Mouse (Mus musculus) CH12.LX (cell line): Measurements from ENCODE around the gene Nap1l4. TPM values are rescaled to one million over a fixed set of nuclear protein-coding genes. Genes with fewer than 3 reads are reported as not detected.
"Not testable (repeated sequence)": the region's sequence is repeated elsewhere in the genome, so short reads cannot be mapped to it uniquely, and the experiment has no call there.

Source experiments
- DNase-seq: peaks from one replicate; pipeline ENCODE4 v3.0.0-alpha.2; 2013; ENCODE audit errors: extremely low read depth
- H3K27ac ChIP-seq: 2 replicates; pipeline ENCODE4 v1.5.1; 2012; ENCODE audit warnings: low read depth, mild to moderate bottlenecking, control low read depth, moderate library complexity; ENCODE audit not compliant: insufficient read depth
- H3K27me3 ChIP-seq: replicated peaks from 2 replicates; pipeline ENCODE3; 2012; ENCODE audit warnings: inconsistent platforms
- H3K36me3 ChIP-seq, 2 experiments: replicated peaks in 1 of 2; 2 replicates each; pipeline versions ENCODE3 to v1.6.1; 2012; ENCODE audit warnings: inconsistent platforms in 1 of 2, low read length in 1 of 2, mild to moderate bottlenecking in 1 of 2, mixed read lengths in 1 of 2, moderate library complexity in 1 of 2; ENCODE audit not compliant: control insufficient read depth in 1 of 2, insufficient read depth in 1 of 2
- H3K4me1 ChIP-seq, 2 experiments: 2 replicates each; pipeline ENCODE4 v1.6.1; 2012; ENCODE audit warnings: inconsistent platforms in 1 of 2, moderate library complexity in 1 of 2; ENCODE audit not compliant: insufficient read depth in 2 of 2, control insufficient read depth in 1 of 2
- H3K4me2 ChIP-seq: 2 replicates; pipeline ENCODE4 v1.6.1; 2012; ENCODE audit warnings: low read depth, mild to moderate bottlenecking, control low read depth; ENCODE audit not compliant: poor library complexity, insufficient read depth, severe bottlenecking
- H3K4me3 ChIP-seq, 3 experiments: fragments of 150-350 bp in 1 of 3; sonication (generic) in 1 of 3; replicated peaks in 1 of 3; 2 replicates each; pipeline versions ENCODE3 to v1.5.1; 2011 to 2012; ENCODE audit warnings: low read depth in 2 of 3, low read length in 2 of 3, mild to moderate bottlenecking in 2 of 3, moderate library complexity in 2 of 3, control low read depth in 1 of 3, improper control_type of control experiment in 1 of 3, inconsistent platforms in 1 of 3, mixed read lengths in 1 of 3; ENCODE audit not compliant: poor library complexity in 1 of 3
- H3K79me2 ChIP-seq: replicated peaks from 2 replicates; pipeline ENCODE4 v1.6.1; 2012; ENCODE audit warnings: mild to moderate bottlenecking, moderate library complexity; ENCODE audit not compliant: control insufficient read depth, poor library complexity, insufficient read depth, severe bottlenecking; ENCODE audit errors: extremely low read depth
- H3K9ac ChIP-seq: 2 replicates; pipeline ENCODE4 v1.6.1; 2012; ENCODE audit warnings: low read depth, mild to moderate bottlenecking, control low read depth, moderate library complexity; ENCODE audit not compliant: insufficient read depth
- H3K9me3 ChIP-seq: replicated peaks from 2 replicates; pipeline ENCODE3; 2012; ENCODE audit warnings: low read length, inconsistent platforms, mixed read lengths
- BHLHE40 ChIP-seq: IDR thresholded peaks from 2 replicates; pipeline ENCODE4 v1.6.1; 2011; ENCODE audit warnings: mild to moderate bottlenecking, low read depth, low read length, improper control_type of control experiment
- CHD2 ChIP-seq: IDR thresholded peaks from 2 replicates; pipeline ENCODE4 v1.6.1; 2011; ENCODE audit warnings: low read length, improper control_type of control experiment
- E2F4 ChIP-seq: IDR thresholded peaks from 2 replicates; pipeline ENCODE4 v1.6.1; 2011; ENCODE audit warnings: low read depth, low read length, improper control_type of control experiment; ENCODE audit not compliant: insufficient replicate concordance
- ELF1 ChIP-seq: IDR thresholded peaks from 2 replicates; pipeline ENCODE4 v1.6.1; 2014; ENCODE audit warnings: low read depth, mild to moderate bottlenecking, inconsistent platforms, low read length, improper control_type of control experiment
- ETS1 ChIP-seq: conservative IDR thresholded peaks from 2 replicates; pipeline ENCODE4 v1.6.1; 2012; ENCODE audit warnings: low read depth, mild to moderate bottlenecking, inconsistent platforms, low read length, improper control_type of control experiment, moderate library complexity
- HCFC1 ChIP-seq: IDR thresholded peaks from 2 replicates; pipeline ENCODE4 v1.6.1; 2012; ENCODE audit warnings: low read depth, mild to moderate bottlenecking, inconsistent platforms, low read length, improper control_type of control experiment
- JUN ChIP-seq: IDR thresholded peaks from 2 replicates; pipeline ENCODE4 v1.6.1; 2011; ENCODE audit warnings: low read depth, mild to moderate bottlenecking, low read length, improper control_type of control experiment, moderate library complexity; ENCODE audit not compliant: insufficient read depth
- JUND ChIP-seq: conservative IDR thresholded peaks from 2 replicates; pipeline ENCODE4 v1.6.1; 2011; ENCODE audit warnings: low read depth, low read length, improper control_type of control experiment
- KAT2A ChIP-seq: IDR thresholded peaks from 2 replicates; pipeline ENCODE4 v1.6.1; 2012; ENCODE audit warnings: low read length, improper control_type of control experiment, inconsistent platforms; ENCODE audit not compliant: insufficient replicate concordance
- MEF2A ChIP-seq: IDR thresholded peaks from 2 replicates; pipeline ENCODE4 v1.6.1; 2014; ENCODE audit warnings: low read depth, mild to moderate bottlenecking, inconsistent platforms, low read length, improper control_type of control experiment, borderline replicate concordance
- MYC ChIP-seq: IDR thresholded peaks from 2 replicates; pipeline ENCODE4 v1.6.1; 2011; ENCODE audit warnings: low read depth, mild to moderate bottlenecking, improper control_type of control experiment, low read length
- POLR2AphosphoS2 ChIP-seq: IDR thresholded peaks from 2 replicates; pipeline ENCODE4 v1.6.1; 2011; ENCODE audit warnings: low read depth, low read length, improper control_type of control experiment
- RAD21 ChIP-seq: IDR thresholded peaks from 2 replicates; pipeline ENCODE4 v1.6.1; 2011; ENCODE audit warnings: low read depth, mild to moderate bottlenecking, low read length, improper control_type of control experiment, moderate library complexity
- SMC3 ChIP-seq: IDR thresholded peaks from 2 replicates; pipeline ENCODE4 v1.6.1; 2011; ENCODE audit warnings: low read depth, low read length, improper control_type of control experiment
- UBTF ChIP-seq: IDR thresholded peaks from 2 replicates; pipeline ENCODE4 v1.6.1; 2012; ENCODE audit warnings: low read depth, mild to moderate bottlenecking, inconsistent platforms, low read length, improper control_type of control experiment, moderate library complexity
- USF2 ChIP-seq: conservative IDR thresholded peaks from 2 replicates; pipeline ENCODE4 v1.6.1; 2011; ENCODE audit warnings: low read depth, low read length, improper control_type of control experiment
- ZC3H11A ChIP-seq: IDR thresholded peaks from 2 replicates; pipeline ENCODE4 v1.6.1; 2012; ENCODE audit warnings: low read depth, mild to moderate bottlenecking, inconsistent platforms, low read length, improper control_type of control experiment
- ZKSCAN1 ChIP-seq: IDR thresholded peaks from 2 replicates; pipeline ENCODE4 v1.6.1; 2012; ENCODE audit warnings: low read depth, inconsistent platforms, low read length, improper control_type of control experiment, borderline replicate concordance
- ZNF384 ChIP-seq: IDR thresholded peaks from 2 replicates; pipeline ENCODE4 v1.6.1; 2012; ENCODE audit warnings: low read depth, low read length, improper control_type of control experiment, inconsistent platforms
- dilution Hi-C: fragments of 300-500 bp; cut with MboI; formaldehyde crosslinking; loops from 2 replicates; pipeline ENCODE4 v1.14.3; 2020; ENCODE audit warnings: low sequenced_read_pairs; ENCODE audit not compliant: extremely low pct_unique_long_range_greater_than_20kb, extremely low pct_ligation_motif_present
- in situ Hi-C: fragments of 300-500 bp; cut with MboI; formaldehyde crosslinking; loops from 3 replicates; pipeline ENCODE4 v1.14.3; 2019; ENCODE audit warnings: low sequenced_read_pairs, low pct_ligation_motif_present, low pct_unique_long_range_greater_than_20kb, mixed read lengths
- polyA plus RNA-seq: library from polyadenylated mRNA; unstranded; fragments of >175 nt; gene quantifications from 2 replicates; pipeline ENCODE4 v1.2.1, GENCODE M21; 2012; ENCODE audit warnings: low read depth; ENCODE audit not compliant: insufficient read length
- total RNA-seq, 2 experiments: library from RNA; depleted of rRNA; stranded (reverse); fragments of 300-350 nt in 1 of 2; fragments of >200 nt in 1 of 2; gene quantifications; 2 replicates each; pipeline ENCODE4 v1.2.3; 2012 to 2014

The Nap1l4 gene
- total and polyA plus RNA-seq, 3 experiments: 121 to 175 (median 154) TPM

GRCm38 (mm10) chr7:143538671-143539070 is 10.2 kb downstream of the Nap1l4 start:
- peaks cover 65% of the 10 kb centered on the region for H3K79me2 ChIP-seq
- no peak overlapping the region for H3K4me3 ChIP-seq
- H3K9me3 ChIP-seq: no peaks in the 10 kb centered on the region
- H3K36me3 ChIP-seq: peaks cover 67 to 95% of the 10 kb centered on the region in 2 experiments
- H3K27ac ChIP-seq: no peak overlapping the region
- H3K9ac ChIP-seq: no peak overlapping the region
- no peak for DNase-seq
- in situ Hi-C loops: no loop called here
- H3K4me2 ChIP-seq: no peak overlapping the region
- H3K27me3 ChIP-seq: no peaks in the 10 kb centered on the region
- H3K4me1 ChIP-seq: peaks cover 2 to 9% of the 10 kb centered on the region in 2 experiments; a peak in 3 of 4 replicates
- dilution Hi-C loops: no loop called here
- no peak for TF ChIP-seq MEF2A

- Histone ChIP-seq H3K79me2 (peaks cover 63% of the 10 kb centered on the region), H3K36me3 (peaks cover 71 to 95% of the 10 kb centered on the region in 2 experiments)
- H3K27me3 ChIP-seq, H3K9me3 ChIP-seq, H3K4me2 ChIP-seq, H3K9ac ChIP-seq, dilution Hi-C loops, H3K4me3 ChIP-seq, H3K27ac ChIP-seq, DNase-seq, H3K4me1 ChIP-seq, in situ Hi-C loops: not testable (repeated sequence)
Measured at GRCm38 (mm10) chr7:143538229-143538628, 10.7 kb downstream of the Nap1l4 start.

GRCm38 (mm10) chr7:143536251-143536650 is 12.7 kb downstream of the Nap1l4 start:
- no peaks in the 10 kb centered on the region for H3K4me1 ChIP-seq

GRCm38 (mm10) chr7:143533284-143533683 is 15.6 kb downstream of the Nap1l4 start:
- peaks cover 90 to 99% of the 10 kb centered on the region in 2 experiments for H3K36me3 ChIP-seq
- H3K79me2 ChIP-seq: peaks cover 22% of the 10 kb centered on the region
- in situ Hi-C loops: no loop called here
- H3K4me2 ChIP-seq: no peak overlapping the region
- dilution Hi-C loops: no loop called here
- H3K4me1 ChIP-seq: no peaks in the 10 kb centered on the region
- H3K4me3 ChIP-seq: no peak overlapping the region
- no peak for DNase-seq
- H3K9ac ChIP-seq: no peak overlapping the region
- H3K9me3 ChIP-seq: no peaks in the 10 kb centered on the region
- TF ChIP-seq ZNF384 (no peak), SMC3 (no peak), USF2 (no peak), JUND (no peak), JUN (no peak), MYC (no peak), UBTF (no peak), KAT2A (no peak), CHD2 (no peak), ETS1 (no peak), E2F4 (no peak), POLR2AphosphoS2 (no peak), ZC3H11A (no peak), HCFC1 (no peak), ELF1 (no peak), BHLHE40 (no peak)
- no peaks in the 10 kb centered on the region for H3K27me3 ChIP-seq
- H3K27ac ChIP-seq: no peak overlapping the region

More at GRCm38 (mm10) chr7:143536251-143536650, 12.7 kb downstream of the Nap1l4 start:
- H3K9ac ChIP-seq: no peak overlapping the region
- H3K27ac ChIP-seq: no peak overlapping the region
- no peak overlapping the region for H3K4me3 ChIP-seq
- H3K27me3 ChIP-seq: no peaks in the 10 kb centered on the region
- H3K36me3 ChIP-seq: peaks cover 84 to 96% of the 10 kb centered on the region in 2 experiments
- DNase-seq: no peak
- dilution Hi-C loops (no loop called here), in situ Hi-C loops (no loop called here)
- H3K4me2 ChIP-seq: no peak overlapping the region
- TF ChIP-seq BHLHE40 (no peak), ZKSCAN1 (no peak), RAD21 (no peak)
- H3K9me3 ChIP-seq: no peaks in the 10 kb centered on the region
- H3K79me2 ChIP-seq: peaks cover 45% of the 10 kb centered on the region
